Mouse (Mus musculus) cerebellum, adult 9-10 months (tissue): ENCODE measurements around the gene Samd15.

Experiments used
- DNase-seq: peaks from one replicate; pipeline ENCODE4 v3.0.0; 2022

Samd15 gene

GRCm38 (mm10) chr12:87236882-87237483, 37.5 kb downstream of the Samd15 start:
- DNase-seq, result no peak

GRCm38 (mm10) chr12:87238632-87239031, 39.1 kb downstream of the Samd15 start, which contains the start of gene Noxred1:
TSS of gene Noxred1 (minus strand) at chr12:87238732.
- no peak for DNase-seq

- no peak for DNase-seq
Observed at GRCm38 (mm10) chr12:87250161-87250560, 50.6 kb downstream of the Samd15 start.

- DNase-seq, result no peak
Observed at GRCm38 (mm10) chr12:87253878-87254277, 54.4 kb downstream of the Samd15 start.

- no peak for DNase-seq
Observed at GRCm38 (mm10) chr12:87256629-87257028, 57.1 kb downstream of the Samd15 start.

- no peak for DNase-seq
Observed at GRCm38 (mm10) chr12:87260562-87260961, 61.0 kb downstream of the Samd15 start.
